Mouse (Mus musculus): ENCODE measurements at regions not wholly inside any gene's neighbourhood (a gene's known extent, or its start where the extent isn't known, plus 50 kb on each side); places are given as distances from the start of the nearest gene placed in this dataset.

- Histone ChIP-seq H3K27ac (replicated peaks) (no peak overlapping the region), H3K27me3 (no peaks in the 10 kb centered on the region), H3K4me2 (replicated peaks) (no peak overlapping the region), H3K9me3 (no peaks in the 10 kb centered on the region), H3K9ac (replicated peaks) (no peak overlapping the region), H3K4me1 (no peaks in the 10 kb centered on the region), H3K4me3 (no peak overlapping the region), H3K36me3 (no peaks in the 10 kb centered on the region)
- 35% methylated on average over 3 of the region's 3 CpGs for WGBS
- ATAC-seq (ENCODE audit: low FRiP score, low read depth): peak; percentile 47; the same call in 1 of the 2 replicates
Measured at GRCm38 (mm10) chr1:169872865-169873264, 55.6 kb upstream of the Ccdc190 start.

- Histone ChIP-seq H3K9ac (replicated peaks) (no peak overlapping the region), H3K4me3 (no peak overlapping the region), H3K4me1 (no peaks in the 10 kb centered on the region), H3K27me3 (no peaks in the 10 kb centered on the region), H3K36me3 (no peaks in the 10 kb centered on the region), H3K9me3 (no peaks in the 10 kb centered on the region), H3K27ac (replicated peaks) (no peak overlapping the region), H3K4me2 (replicated peaks) (no peak overlapping the region)
- WGBS: 87% methylated on average over 3 of the region's 3 CpGs
- ATAC-seq (ENCODE audit: low FRiP score, low read depth): no peak
Measured at GRCm38 (mm10) chr1:169868636-169869035, 59.8 kb upstream of the Ccdc190 start.

GRCm38 (mm10) chr1:169867453-169867852 is 61.0 kb upstream of the Ccdc190 start:
- 68% methylated on average over 3 of the region's 3 CpGs for WGBS
- no peaks in the 10 kb centered on the region for H3K36me3 ChIP-seq
- H3K4me2 ChIP-seq (replicated peaks): no peak overlapping the region
- no peaks in the 10 kb centered on the region for H3K4me1 ChIP-seq
- no peaks in the 10 kb centered on the region for H3K9me3 ChIP-seq
- ATAC-seq (ENCODE audit: low FRiP score, low read depth): no peak
- H3K27me3 ChIP-seq: no peaks in the 10 kb centered on the region
- H3K27ac ChIP-seq (replicated peaks): no peak overlapping the region
- no peak overlapping the region for H3K4me3 ChIP-seq
- H3K9ac ChIP-seq (replicated peaks): no peak overlapping the region

- Histone ChIP-seq H3K27me3 (no peaks in the 10 kb centered on the region), H3K4me1 (no peaks in the 10 kb centered on the region), H3K4me3 (no peak overlapping the region), H3K9ac (replicated peaks) (no peak overlapping the region), H3K27ac (replicated peaks) (no peak overlapping the region), H3K36me3 (no peaks in the 10 kb centered on the region), H3K9me3 (no peaks in the 10 kb centered on the region), H3K4me2 (replicated peaks) (no peak overlapping the region)
- no peak for ATAC-seq (ENCODE audit: low FRiP score, low read depth)
- 73% methylated on average over 6 of the region's 6 CpGs for WGBS
Measured at GRCm38 (mm10) chr1:169866840-169867239, 61.6 kb upstream of the Ccdc190 start.

- Histone ChIP-seq H3K27me3 (no peaks in the 10 kb centered on the region), H3K9me3 (no peaks in the 10 kb centered on the region), H3K36me3 (no peaks in the 10 kb centered on the region), H3K4me3 (no peak overlapping the region), H3K9ac (replicated peaks) (no peak overlapping the region), H3K4me2 (replicated peaks) (no peak overlapping the region), H3K27ac (replicated peaks) (no peak overlapping the region), H3K4me1 (no peaks in the 10 kb centered on the region)
- no peak for ATAC-seq (ENCODE audit: low FRiP score, low read depth)
- 83% methylated on average over 3 of the region's 3 CpGs for WGBS
Measured at GRCm38 (mm10) chr1:169859041-169859440, 69.4 kb upstream of the Ccdc190 start.

- ATAC-seq (ENCODE audit: low FRiP score, low read depth): no peak
Measured at GRCm38 (mm10) chr1:169851663-169852062, 76.8 kb upstream of the Ccdc190 start.

GRCm38 (mm10) chr1:169848254-169849015 is 80.0 kb upstream of the Ccdc190 start:
- Histone ChIP-seq H3K9me3 (no peaks in the 10 kb centered on the region), H3K4me3 (no peak overlapping the region), H3K9ac (replicated peaks) (no peak overlapping the region), H3K4me2 (replicated peaks) (no peak overlapping the region), H3K4me1 (peaks cover 3% of the 10 kb centered on the region; the same call in 1 of the 2 replicates), H3K36me3 (no peaks in the 10 kb centered on the region), H3K27ac (replicated peaks) (no peak overlapping the region), H3K27me3 (no peaks in the 10 kb centered on the region)
- 77% methylated on average over 10 of the region's 10 CpGs for WGBS
- peak; percentile 70 for ATAC-seq (ENCODE audit: low FRiP score, low read depth)

More at GRCm38 (mm10) chr1:169851663-169852062, 76.8 kb upstream of the Ccdc190 start:
- Histone ChIP-seq H3K9me3 (no peaks in the 10 kb centered on the region), H3K27me3 (no peaks in the 10 kb centered on the region), H3K4me1 (peaks cover 3% of the 10 kb centered on the region; the same call in 1 of the 2 replicates), H3K27ac (replicated peaks) (no peak overlapping the region), H3K4me2 (replicated peaks) (no peak overlapping the region), H3K9ac (replicated peaks) (no peak overlapping the region), H3K4me3 (no peak overlapping the region), H3K36me3 (no peaks in the 10 kb centered on the region)
- 70% methylated on average over 4 of the region's 4 CpGs for WGBS

GRCm38 (mm10) chr1:169842490-169842889 is 86.0 kb upstream of the Ccdc190 start:
- ATAC-seq (ENCODE audit: low FRiP score, low read depth): no peak
- H3K4me2 ChIP-seq (replicated peaks): no peak overlapping the region
- H3K4me1 ChIP-seq: no peaks in the 10 kb centered on the region
- H3K27me3 ChIP-seq: no peaks in the 10 kb centered on the region
- 91% methylated on average over 4 of the region's 4 CpGs for WGBS
- no peaks in the 10 kb centered on the region for H3K9me3 ChIP-seq
- H3K4me3 ChIP-seq: no peak overlapping the region
- H3K27ac ChIP-seq (replicated peaks): no peak overlapping the region
- no peak overlapping the region for H3K9ac ChIP-seq (replicated peaks)
- H3K36me3 ChIP-seq: no peaks in the 10 kb centered on the region

- Histone ChIP-seq H3K4me2 (replicated peaks) (no peak overlapping the region), H3K27ac (replicated peaks) (no peak overlapping the region), H3K9ac (replicated peaks) (no peak overlapping the region), H3K27me3 (no peaks in the 10 kb centered on the region), H3K4me1 (no peaks in the 10 kb centered on the region), H3K4me3 (no peak overlapping the region), H3K9me3 (no peaks in the 10 kb centered on the region), H3K36me3 (no peaks in the 10 kb centered on the region)
- no peak for ATAC-seq (ENCODE audit: low FRiP score, low read depth)
- WGBS: 87% methylated on average over 4 of the region's 4 CpGs
Measured at GRCm38 (mm10) chr1:169840948-169841347, 87.5 kb upstream of the Ccdc190 start.

- Histone ChIP-seq H3K4me1 (no peaks in the 10 kb centered on the region), H3K9me3 (no peaks in the 10 kb centered on the region), H3K4me3 (no peak overlapping the region), H3K9ac (replicated peaks) (no peak overlapping the region), H3K36me3 (no peaks in the 10 kb centered on the region), H3K4me2 (replicated peaks) (no peak overlapping the region), H3K27me3 (no peaks in the 10 kb centered on the region), H3K27ac (replicated peaks) (no peak overlapping the region)
- WGBS: 81% methylated on average over 6 of the region's 6 CpGs
- no peak for ATAC-seq (ENCODE audit: low FRiP score, low read depth)
Measured at GRCm38 (mm10) chr1:169840056-169840728, 88.3 kb upstream of the Ccdc190 start.

GRCm38 (mm10) chr1:169833385-169833784 is 85.9 kb upstream of the Rgs4 start:
- Histone ChIP-seq H3K4me1 (0 out of 2 replicates have a peak, but pooled peaks cover 2% of the 10 kb centered on the region), H3K27me3 (no peaks in the 10 kb centered on the region), H3K4me3 (no peak overlapping the region), H3K27ac (replicated peaks) (no peak overlapping the region), H3K4me2 (replicated peaks) (no peak overlapping the region), H3K36me3 (no peaks in the 10 kb centered on the region), H3K9me3 (no peaks in the 10 kb centered on the region), H3K9ac (replicated peaks) (no peak overlapping the region)
- WGBS: 82% methylated on average over 6 of the region's 6 CpGs
- ATAC-seq (ENCODE audit: low FRiP score, low read depth): no peak

GRCm38 (mm10) chr1:169831326-169832066 is 84.1 kb upstream of the Rgs4 start:
- Histone ChIP-seq H3K4me1 (0 out of 2 replicates have a peak, but pooled peaks cover 2% of the 10 kb centered on the region), H3K9ac (replicated peaks) (no peak overlapping the region), H3K36me3 (no peaks in the 10 kb centered on the region), H3K4me3 (no peak overlapping the region), H3K4me2 (replicated peaks) (no peak overlapping the region), H3K27me3 (no peaks in the 10 kb centered on the region), H3K27ac (replicated peaks) (no peak overlapping the region), H3K9me3 (no peaks in the 10 kb centered on the region)
- WGBS: 59% methylated on average over 8 of the region's 8 CpGs
- ATAC-seq (ENCODE audit: low FRiP score, low read depth): no peak

Measured in midbrain, embryonic 12.5 days (tissue).